Mouse (Mus musculus) left cerebral cortex, adult 6 months (tissue): ENCODE results near the gene Sdc4. TPM values are rescaled to one million over a fixed set of nuclear protein-coding genes. Genes with fewer than 3 reads are reported as not detected.

Experiments used
- long read RNA-seq, 2 experiments: library from polyadenylated mRNA; unstranded; transcript quantifications; one replicate each; pipeline ENCODE4 v2.0.0; 2019 to 2020
- polyA plus RNA-seq: library from polyadenylated mRNA; unstranded; fragments of <200 nt; fragmentation: Nextera tagmentation; gene quantifications from 2 replicates; pipeline ENCODE4 v1.2.3, GENCODE M21; 2021

Gene Sdc4
- polyA plus RNA-seq: 156 and 202 TPM in 2 replicates
- long read RNA-seq, experiment 1, transcript Sdc4-201 (5 exons, 2,458 nt): major isoform, 131 of 143 reads
- long read RNA-seq, experiment 1, partial matches to known transcripts: 1 of 143 reads
- long read RNA-seq, experiment 1, other reads (novel, unspliced or antisense): 11 of 143 reads
- long read RNA-seq, experiment 2, transcript Sdc4-201 (5 exons, 2,458 nt): major isoform, 24 of 295 reads
- long read RNA-seq, experiment 2, partial matches to known transcripts: 1 of 295 reads
- long read RNA-seq, experiment 2, other reads (novel, unspliced or antisense): 270 of 295 reads

GRCm38 (mm10) chr2:164443460-164444000 lies at the start of gene Sdc4:
Sdc4 (minus strand) TSS chr2:164443887.

GRCm38 (mm10) chr2:164485681-164486257 lies 42.1 kb upstream of the Sdc4 start, which contains the start of gene Dbndd2:
Dbndd2 (plus strand) TSS chr2:164486106.

GRCm38 (mm10) chr2:164473624-164474023 lies 29.9 kb upstream of the Sdc4 start, which contains the start of gene Trp53tg5:
Trp53tg5 (minus strand) TSS chr2:164473724.

GRCm38 (mm10) chr2:164460745-164461551 lies 17.3 kb upstream of the Sdc4 start, which contains the start of gene Gm20458:
Gm20458 (plus strand) TSS chr2:164460967.

GRCm38 (mm10) chr2:164456864-164457300 lies 13.2 kb upstream of the Sdc4 start, which contains the start of gene Sys1:
Sys1 (plus strand) TSS chr2:164456964.

GRCm38 (mm10) chr2:164405060-164405459 lies 38.6 kb downstream of the Sdc4 start, which contains the start of gene Matn4:
Matn4 (minus strand) TSS chr2:164405160.

GRCm38 (mm10) chr2:164402906-164403305 lies 40.8 kb downstream of the Sdc4 start, which contains the start of gene Rbpjl:
Rbpjl (plus strand) TSS chr2:164403141.

GRCm38 (mm10) chr2:164389020-164389419 lies 54.7 kb downstream of the Sdc4 start, which contains the start of gene Slpi:
Slpi (minus strand) TSS chr2:164389095.

Other genes starting within 250 kb of the Sdc4 start
- not detected in 2 replicates for gene Wfdc15a, start 243.8 kb downstream of the Sdc4 start, polyA plus RNA-seq
- not detected in 2 replicates for gene Wfdc15b, start 222.2 kb downstream of the Sdc4 start, polyA plus RNA-seq
- not detected in 2 replicates for gene Svs2, start 205.4 kb downstream of the Sdc4 start, polyA plus RNA-seq
- gene Svs3b, start 187.2 kb downstream of the Sdc4 start, polyA plus RNA-seq: not detected in 2 replicates
- gene Svs4, start 165.4 kb downstream of the Sdc4 start, polyA plus RNA-seq: not detected in 2 replicates
- not detected in 2 replicates for gene Svs3a, start 154.6 kb downstream of the Sdc4 start, polyA plus RNA-seq
- gene Svs6, start 127.1 kb downstream of the Sdc4 start, polyA plus RNA-seq: not detected in 2 replicates
- gene Svs5, start 111.1 kb downstream of the Sdc4 start, polyA plus RNA-seq: not detected in 2 replicates
- 0.40 TPM in 1 of 2 replicates, not detected in the other for gene Slpi, start 54.8 kb downstream of the Sdc4 start, polyA plus RNA-seq
- gene Rbpjl, start 40.7 kb downstream of the Sdc4 start, polyA plus RNA-seq: 0.16 and 0.23 TPM in 2 replicates
- gene Matn4, start 38.7 kb downstream of the Sdc4 start, polyA plus RNA-seq: 3.8 and 3.9 TPM in 2 replicates
- gene Sys1, start 13.1 kb upstream of the Sdc4 start, polyA plus RNA-seq: 99.5 and 102 TPM in 2 replicates
- 4.3 and 26.7 TPM in 2 replicates for gene Gm20458, start 17.1 kb upstream of the Sdc4 start, polyA plus RNA-seq
- gene Trp53tg5, start 29.8 kb upstream of the Sdc4 start, polyA plus RNA-seq: not detected in 2 replicates
- 233 and 239 TPM in 2 replicates for gene Dbndd2, start 42.2 kb upstream of the Sdc4 start, polyA plus RNA-seq
- 43.3 and 44.2 TPM in 2 replicates for gene Pigt, start 53.6 kb upstream of the Sdc4 start, polyA plus RNA-seq
- gene Wfdc2, start 118.5 kb upstream of the Sdc4 start, polyA plus RNA-seq: 0.25 and 0.31 TPM in 2 replicates
- not detected in 2 replicates for gene Spint3, start 129.6 kb upstream of the Sdc4 start, polyA plus RNA-seq
- gene Wfdc6a, start 141.6 kb upstream of the Sdc4 start, polyA plus RNA-seq: not detected in 2 replicates
- gene Eppin, start 149.7 kb upstream of the Sdc4 start, polyA plus RNA-seq: not detected in 2 replicates
- not detected in 2 replicates for gene Wfdc6b, start 169.6 kb upstream of the Sdc4 start, polyA plus RNA-seq
- not detected in 2 replicates for gene Wfdc8, start 169.7 kb upstream of the Sdc4 start, polyA plus RNA-seq
- not detected in 2 replicates for gene Wfdc16, start 194.9 kb upstream of the Sdc4 start, polyA plus RNA-seq
- gene Wfdc10, start 212.2 kb upstream of the Sdc4 start, polyA plus RNA-seq: not detected in 2 replicates
- not detected in 2 replicates for gene Wfdc9, start 212.7 kb upstream of the Sdc4 start, polyA plus RNA-seq
- not detected in 2 replicates for gene Wfdc11, start 230.2 kb upstream of the Sdc4 start, polyA plus RNA-seq
- not detected in 2 replicates for gene Wfdc13, start 241.2 kb upstream of the Sdc4 start, polyA plus RNA-seq